Mouse (Mus musculus) Muller cell, postnatal 12 days (primary cell): Measurements from ENCODE around the gene Fuca2.
"Not testable (repeated sequence)": the region's sequence is repeated elsewhere in the genome, so short reads cannot be mapped to it uniquely, and the experiment has no call there.

Experiments
- DNase-seq: peaks from one replicate; pipeline ENCODE4 v3.0.0-alpha.2; 2015; ENCODE audit errors: inconsistent ontology term

Gene Fuca2

DNA sequence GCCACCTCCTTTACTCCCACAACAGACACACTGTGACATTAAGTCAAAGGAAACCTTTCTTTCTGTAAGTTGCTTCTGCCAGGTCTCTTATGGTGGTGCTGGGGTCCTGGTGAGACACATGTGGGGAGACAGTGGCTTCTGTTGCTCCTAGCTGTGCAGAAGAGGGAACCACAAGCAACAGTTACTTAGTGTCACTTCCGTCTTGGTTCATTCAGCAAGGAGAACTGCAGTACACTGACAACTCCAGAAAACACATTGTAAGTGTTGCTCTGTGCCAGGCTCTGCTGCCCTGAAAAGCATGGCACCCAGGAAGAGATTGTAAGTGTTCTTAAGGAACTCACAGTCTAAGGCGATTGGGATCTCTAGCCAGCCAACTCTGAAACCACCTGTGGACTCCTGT lies at the start of gene Fuca2:
Fuca2 (plus strand) TSS at position 210 of the 400 bp plus-strand sequence.
- no peak for DNase-seq

DNA sequence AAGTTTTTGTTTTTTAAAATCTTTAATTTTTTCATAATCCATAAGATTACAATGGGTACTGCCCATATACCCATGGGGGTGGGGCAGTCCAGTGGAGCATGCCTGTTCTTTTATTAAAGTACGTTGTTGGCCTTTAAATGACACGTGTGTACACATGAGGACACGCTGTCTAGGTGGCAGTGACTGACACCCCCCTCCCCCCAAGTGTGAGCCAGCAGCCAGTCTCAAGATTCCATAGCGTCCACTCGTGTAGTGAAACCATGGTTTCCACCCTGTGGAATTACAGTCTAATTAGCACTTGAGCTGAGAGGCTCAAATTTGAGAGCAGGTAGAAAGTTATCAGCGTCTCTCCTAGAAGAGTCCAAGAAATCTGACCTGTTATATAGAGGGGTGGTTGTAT lies 47.7 kb upstream of the Fuca2 start:
- no peak for DNase-seq

GRCm38 (mm10) chr10:13453200-13453990 lies 45.9 kb upstream of the Fuca2 start:
- no peak for DNase-seq

DNA sequence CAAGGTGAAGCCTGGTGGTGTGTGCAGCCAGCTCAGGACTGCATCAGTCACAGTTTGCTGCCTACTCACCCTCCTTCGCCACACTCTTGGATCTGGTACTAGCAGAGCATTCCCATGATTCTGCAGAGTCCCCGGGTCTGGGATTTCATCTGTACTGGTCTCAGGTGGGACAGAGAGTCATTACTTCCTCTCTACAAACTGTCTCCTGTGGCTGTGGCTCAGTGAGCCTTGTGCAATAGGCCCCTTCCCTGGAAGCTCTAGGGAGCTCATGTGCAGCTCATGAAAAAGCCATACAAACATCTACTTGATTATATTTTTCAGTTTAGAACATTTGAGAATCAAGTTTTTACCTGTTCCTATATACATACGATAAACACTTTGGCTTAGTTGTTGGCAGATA lies 35.0 kb upstream of the Fuca2 start:
- not testable (repeated sequence) for DNase-seq

GRCm38 (mm10) chr10:13466925-13467324 lies 32.4 kb upstream of the Fuca2 start:
- peak; percentile 30 for DNase-seq

DNA sequence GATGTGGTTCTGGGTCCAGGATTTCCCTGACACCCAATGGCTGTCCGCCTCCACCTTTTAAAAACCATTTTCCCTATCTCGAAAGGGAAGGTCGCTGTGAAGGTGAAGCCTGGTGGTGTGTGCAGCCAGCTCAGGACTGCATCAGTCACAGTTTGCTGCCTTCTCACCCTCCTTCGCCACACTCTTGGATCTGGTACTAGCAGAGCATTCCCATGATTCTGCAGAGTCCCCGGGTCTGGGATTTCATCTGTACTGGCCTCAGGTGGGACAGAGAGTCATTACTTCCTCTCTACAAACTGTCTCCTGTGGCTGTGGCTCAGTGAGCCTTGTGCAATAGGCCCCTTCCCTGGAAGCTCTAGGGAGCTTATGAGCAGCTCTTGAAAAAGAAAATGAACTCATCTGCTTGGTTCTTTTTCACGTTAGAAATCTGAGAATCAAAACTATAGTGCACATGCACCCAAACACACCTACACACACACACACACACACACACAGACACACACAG lies 31.3 kb upstream of the Fuca2 start:
- not testable (repeated sequence) for DNase-seq

DNA sequence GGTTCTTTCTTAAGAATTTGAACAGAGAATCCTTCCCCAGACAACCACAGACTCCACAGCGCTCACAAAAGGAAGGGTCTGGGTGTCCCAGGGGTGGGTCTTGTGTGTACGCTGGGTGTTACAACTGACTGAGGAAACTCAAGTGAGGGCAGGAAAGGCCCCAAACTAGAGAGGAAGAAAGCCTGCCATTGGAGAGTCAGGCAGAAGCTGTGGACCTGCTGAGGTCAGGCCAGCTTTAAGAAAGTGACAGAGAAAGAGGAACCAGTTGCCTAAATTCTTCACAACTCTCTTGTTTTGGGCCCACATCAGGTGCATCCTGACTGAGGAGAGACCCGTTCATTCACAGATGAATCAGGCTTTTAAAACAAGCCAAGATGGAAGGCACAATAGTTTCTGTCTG lies 29.1 kb upstream of the Fuca2 start:
- no peak for DNase-seq

DNA sequence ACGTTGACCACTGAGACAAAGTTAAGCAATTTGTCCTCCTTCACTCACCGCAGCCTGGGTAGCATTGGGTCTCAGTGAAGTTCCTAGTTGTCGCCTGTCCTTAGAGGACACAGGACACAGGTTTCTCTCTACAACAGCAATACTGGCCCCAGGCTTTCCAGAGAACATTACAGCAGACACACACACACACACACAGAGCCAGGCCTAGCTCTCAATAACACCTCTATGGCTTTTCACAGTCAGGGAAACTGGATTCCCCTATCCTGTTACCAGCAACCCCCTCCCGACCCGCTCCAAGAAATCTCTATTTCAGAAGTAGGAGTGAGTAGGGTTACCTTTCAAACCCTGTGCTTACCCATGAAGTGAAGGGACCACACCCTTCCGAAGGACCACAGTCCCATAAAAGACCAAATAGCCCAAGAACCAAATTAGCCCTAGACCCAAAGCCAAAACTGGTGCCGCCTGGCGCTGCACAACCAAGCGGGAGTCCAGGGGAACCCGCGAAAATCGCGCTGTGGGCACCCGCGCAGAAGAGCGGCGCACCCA lies 26.0 kb upstream of the Fuca2 start:
- no peak for DNase-seq

DNA sequence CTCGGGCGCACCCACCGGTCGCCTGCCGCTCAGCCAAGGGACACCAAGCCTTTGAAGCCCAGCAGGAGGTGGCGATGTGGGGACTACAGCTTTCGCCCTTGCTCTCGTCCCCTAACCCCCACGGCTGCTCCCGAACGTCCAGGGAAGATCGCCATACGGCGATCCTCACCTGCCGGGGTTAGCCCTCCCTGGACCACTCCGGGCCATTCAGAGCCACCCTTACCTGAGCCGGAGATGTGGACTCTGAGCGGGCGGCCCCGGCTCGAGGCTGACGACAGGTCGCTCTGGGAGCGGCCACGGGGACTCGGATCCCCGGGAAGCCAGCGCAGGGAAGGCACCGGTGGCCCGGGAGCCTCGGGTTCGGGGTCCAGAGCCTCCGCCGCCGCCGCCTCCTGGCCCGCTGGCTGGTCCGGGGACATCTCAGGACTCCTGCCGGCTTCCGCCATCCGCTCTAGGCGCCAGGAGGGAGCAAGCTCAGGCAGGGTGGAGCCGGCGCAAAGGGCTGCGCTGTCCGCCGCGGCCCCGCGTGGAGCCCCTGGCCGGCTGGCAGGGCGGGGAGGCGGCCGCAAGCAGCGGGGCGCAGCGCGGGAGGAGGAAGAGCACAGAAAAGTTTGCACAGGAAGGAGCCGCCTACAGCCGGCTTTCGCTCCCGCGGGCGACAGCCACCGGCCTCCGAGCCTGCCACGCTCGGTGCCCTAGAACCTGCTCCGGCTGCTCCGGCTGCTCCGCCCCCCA lies 25.3 kb upstream of the Fuca2 start, which contains the start of gene Phactr2:
Phactr2 (minus strand) TSS at position 580 of the 735 bp plus-strand sequence.
- DNase-seq = peak; percentile 61

GRCm38 (mm10) chr10:13474568-13474955 lies 24.8 kb upstream of the Fuca2 start:
- no peak for DNase-seq

- no peak for DNase-seq
Measured at GRCm38 (mm10) chr10:13475121-13475520, 24.2 kb upstream of the Fuca2 start.

- no peak for DNase-seq
Measured at GRCm38 (mm10) chr10:13479341-13479740, 20.0 kb upstream of the Fuca2 start.

- no peak for DNase-seq
Measured at GRCm38 (mm10) chr10:13485958-13486357, 13.4 kb upstream of the Fuca2 start.

DNA sequence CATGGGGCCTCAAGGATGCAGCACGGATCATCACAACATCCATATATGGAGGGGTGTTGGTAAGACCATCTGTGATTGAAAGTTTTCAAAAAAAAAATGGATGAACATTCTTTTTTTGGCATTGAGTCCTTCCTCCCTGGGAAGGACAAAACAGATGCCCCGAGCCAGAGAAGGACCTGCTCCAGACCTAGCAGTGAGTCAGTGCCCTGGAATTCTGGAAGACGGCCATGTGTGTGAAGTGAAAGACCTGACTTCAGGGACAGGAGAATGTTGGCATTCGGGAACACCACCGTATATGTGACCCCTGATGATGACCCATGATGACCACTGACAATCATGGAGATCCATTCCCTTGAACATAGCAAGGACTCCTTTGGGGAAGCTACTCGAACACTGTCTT lies 9.7 kb upstream of the Fuca2 start:
- DNase-seq = peak; percentile 78

- no peak for DNase-seq
Measured at GRCm38 (mm10) chr10:13493978-13494686, 5.2 kb upstream of the Fuca2 start.

DNA sequence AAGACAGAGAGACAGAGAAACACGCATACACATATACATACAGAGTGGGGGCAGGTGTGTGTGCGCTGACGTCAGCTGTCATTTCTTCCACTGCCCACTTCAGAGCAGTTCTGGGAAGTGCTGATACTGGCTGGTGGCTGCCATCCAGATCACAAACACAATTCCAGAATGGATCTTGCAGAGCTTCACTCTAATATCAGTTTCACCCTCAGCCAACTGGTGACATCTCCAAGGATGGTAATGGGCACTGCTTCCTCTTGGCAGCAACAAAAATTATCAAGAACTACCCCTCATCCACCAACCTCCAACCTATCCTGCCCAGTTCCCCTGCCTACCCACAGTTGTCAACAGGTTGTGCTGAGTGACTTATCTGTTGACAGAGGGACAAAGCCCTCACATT lies 3.0 kb upstream of the Fuca2 start:
- DNase-seq = no peak

DNA sequence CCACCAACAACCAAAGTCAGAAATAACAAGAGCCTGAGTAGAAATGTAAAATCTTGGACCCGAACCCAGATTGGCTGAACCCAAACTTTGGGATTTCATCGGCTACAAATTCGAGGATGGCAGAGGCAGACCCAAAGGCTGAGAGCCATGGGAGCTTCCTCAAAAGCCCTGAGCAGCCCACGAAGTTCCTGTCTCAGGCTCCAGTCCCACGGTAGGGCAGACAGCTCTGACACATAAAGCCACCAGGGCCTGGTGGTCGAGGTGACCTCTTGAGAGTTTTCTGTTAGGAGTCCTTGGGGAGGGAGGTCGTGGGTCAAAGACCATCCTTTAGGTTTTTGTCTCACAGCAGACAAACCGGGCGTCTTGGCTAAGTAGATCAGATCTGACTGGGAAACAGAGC lies 1.1 kb downstream of the Fuca2 start:
- no peak for DNase-seq

DNA sequence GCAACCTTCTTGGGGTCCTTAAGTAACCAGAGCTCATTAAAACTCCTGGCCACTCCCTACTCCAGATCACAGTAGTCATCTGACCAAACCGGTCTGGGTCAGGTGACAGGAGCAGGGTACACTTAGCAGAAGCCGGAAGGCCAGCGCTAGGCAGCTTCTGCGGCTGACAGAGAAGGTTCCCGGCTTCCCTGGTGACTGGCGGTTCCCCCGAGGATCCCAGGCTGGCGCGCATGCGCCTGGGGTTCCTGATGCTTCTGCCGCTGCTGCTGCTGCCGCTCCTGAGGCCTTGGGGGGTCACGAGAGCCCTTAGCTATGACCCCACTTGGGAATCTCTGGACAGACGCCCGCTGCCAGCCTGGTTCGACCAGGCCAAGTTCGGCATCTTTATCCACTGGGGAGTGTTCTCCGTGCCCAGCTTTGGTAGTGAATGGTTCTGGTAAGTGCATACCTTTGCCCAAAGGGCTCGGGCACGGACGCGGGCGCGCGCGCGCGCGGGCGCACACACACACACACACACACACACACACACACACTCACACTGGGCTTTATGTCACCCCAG lies 1.7 kb downstream of the Fuca2 start:
- DNase-seq = peak; percentile 86

- DNase-seq = not testable (repeated sequence)
Measured at GRCm38 (mm10) chr10:13501533-13501932, 2.2 kb downstream of the Fuca2 start.

DNA sequence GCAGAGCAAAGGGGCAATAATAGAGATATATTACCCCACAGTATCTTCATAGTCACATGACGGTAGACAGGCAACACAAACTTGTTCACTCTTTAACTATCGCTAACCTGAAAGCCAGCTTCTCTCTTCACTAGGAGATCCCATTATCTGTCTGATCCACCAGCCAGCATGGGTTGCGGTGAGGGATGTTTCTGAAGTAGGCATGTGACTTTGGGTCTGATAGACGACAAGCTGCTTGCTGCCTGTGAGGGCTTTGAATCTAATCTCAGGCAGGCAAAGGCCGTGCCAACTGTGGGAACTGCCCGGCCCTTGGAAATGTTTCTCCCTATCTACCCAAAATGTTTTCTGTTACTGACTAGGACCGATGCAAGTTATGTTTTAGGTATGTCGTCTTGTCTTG lies 3.0 kb downstream of the Fuca2 start:
- DNase-seq = no peak

GRCm38 (mm10) chr10:13521857-13522256 lies 22.5 kb downstream of the Fuca2 start:
- no peak for DNase-seq

DNA sequence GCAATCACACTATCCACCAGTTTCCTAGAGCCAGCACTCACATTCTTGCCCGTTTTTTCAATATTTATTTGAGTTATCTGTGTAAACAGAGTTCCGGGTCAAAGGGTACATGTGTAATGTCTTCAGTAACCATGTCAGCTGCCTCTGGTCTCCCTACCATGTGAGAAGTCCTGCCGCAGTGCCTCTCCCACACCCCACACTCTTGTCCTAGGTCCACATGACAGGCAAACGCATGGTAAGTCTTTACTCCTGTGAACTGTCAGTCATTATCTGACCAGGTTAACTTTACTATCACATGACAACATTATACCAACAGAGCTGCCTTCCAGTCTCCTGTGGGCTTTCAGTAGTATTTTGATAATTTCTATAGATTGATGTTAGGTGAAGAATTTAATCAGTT lies 28.8 kb downstream of the Fuca2 start:
- no peak for DNase-seq
